Mouse (Mus musculus): ENCODE results near the gene Traf3ip3.

DNA sequence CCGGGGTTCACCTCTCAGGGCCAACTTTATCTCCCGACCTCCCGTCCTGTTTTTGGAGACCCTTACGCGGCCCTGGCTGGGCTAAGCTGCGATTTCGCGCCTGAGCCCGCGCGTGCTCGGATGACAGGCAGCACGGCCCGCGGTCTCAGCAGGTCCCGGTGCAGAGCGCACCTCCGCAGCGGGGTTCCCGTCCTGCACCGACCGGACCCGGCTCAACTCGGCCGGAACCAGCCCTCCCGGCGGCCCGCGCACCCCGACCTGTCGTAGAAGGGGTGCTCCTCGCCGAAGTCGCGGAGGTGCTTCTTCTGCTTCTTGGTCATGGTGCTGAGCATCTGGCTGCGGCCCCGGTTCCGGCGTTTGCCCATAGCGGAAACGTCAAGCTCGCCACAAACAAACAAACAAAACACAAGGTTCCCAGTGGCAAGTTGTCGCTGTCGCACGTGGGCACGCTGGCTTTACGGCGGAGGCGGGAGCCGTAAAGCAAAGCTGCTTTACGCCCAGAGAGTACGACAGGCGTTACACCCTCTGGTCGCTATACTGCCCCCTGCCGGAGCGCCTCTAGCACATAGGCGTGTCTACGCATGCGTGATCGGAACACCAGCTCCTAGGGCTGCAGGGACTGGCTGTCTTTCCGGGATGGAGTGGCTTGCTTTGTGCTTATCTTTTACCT is 71.6 kb downstream of the Traf3ip3 start, which contains the start of gene Diexf:
- TF ChIP-seq GATA1 (IDR thresholded peaks at IDR 0.05; ENCODE audit: borderline replicate concordance, low read length) = no peak
- TF ChIP-seq CTCF (IDR thresholded peaks at IDR 0.05; ENCODE audit: low read depth, low read length) = peak; percentile 87
- TF ChIP-seq POLR2AphosphoS5 (IDR thresholded peaks at IDR 0.05; ENCODE audit: insufficient replicate concordance, low read depth, low read length) = no peak

Data from G1E (cell line).